8 mouse cellular contexts compared by ENCODE assay signal in the genomic region with DNA sequence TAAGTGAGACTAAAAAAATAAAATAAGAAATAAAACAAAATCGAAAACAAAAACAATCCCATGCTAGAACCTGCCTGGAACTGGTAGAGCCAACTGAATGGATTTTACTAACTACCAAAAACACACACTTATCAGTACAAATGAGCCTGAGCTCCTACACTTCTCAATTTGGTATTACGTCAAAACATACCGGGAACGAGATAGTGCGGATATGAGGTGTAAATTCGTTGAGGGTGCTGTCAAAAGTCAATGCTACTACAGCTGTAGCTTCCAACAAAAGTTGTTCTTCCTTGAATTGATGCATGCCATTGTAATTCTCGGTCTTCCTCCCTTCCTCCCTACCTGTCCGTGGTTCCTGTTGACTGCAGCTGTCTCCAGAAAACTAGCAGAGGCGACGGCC. TPM values are rescaled to one million over a fixed set of nuclear protein-coding genes. Genes with fewer than 3 reads are reported as not detected.
A peak's percentile ranks its signal among the peaks of the same experiment; 100 is the strongest.
DNase-seq lines count a peak whose midpoint lies in the region; ATAC-seq and TF ChIP-seq lines count a peak whose summit lies in the region.

No protein-coding gene starts in this region.

- peak overlapping the region; percentile 94 for H3K9ac ChIP-seq in kidney, postnatal 0 days (ENCODE audit: low read depth, low read length)
- H3K9ac ChIP-seq in embryonic facial prominence, embryonic 13.5 days = peak overlapping the region; percentile 100
- H3K9ac ChIP-seq in intestine, postnatal 0 days (ENCODE audit: low read depth, low read length) = peak overlapping the region; percentile 100

- DNase-seq in kidney, postnatal 0 days (ENCODE audit: low spot score) = no peak
- DNase-seq in kidney, postnatal 14 days = no peak
- DNase-seq in neural tube, embryonic 10.5 days (ENCODE audit: extremely low spot score, low spot score) = peak; percentile 15
- no peak for DNase-seq in right cerebral cortex, adult 18-20 months
- DNase-seq in frontal cortex, postnatal 10 days (ENCODE audit: low spot score in 2 of 2) = no peak
- no peak for DNase-seq in cerebellum, adult 8-10 months

- no peaks in the 10 kb centered on the region for H3K27me3 ChIP-seq in kidney, postnatal 0 days (ENCODE audit: insufficient read depth, low read length)
- no peaks in the 10 kb centered on the region for H3K27me3 ChIP-seq in embryonic facial prominence, embryonic 13.5 days
- no peaks in the 10 kb centered on the region for H3K27me3 ChIP-seq in intestine, postnatal 0 days (replicated peaks; ENCODE audit: control insufficient read depth, insufficient read depth, low read length)

- no peak; the same call in 1 of the 2 replicates for TF ChIP-seq CTCF in kidney, postnatal 0 days (IDR thresholded peaks at IDR 0.05; ENCODE audit: low read depth)
- TF ChIP-seq CTCF in intestine, postnatal 0 days (IDR thresholded peaks at IDR 0.05; ENCODE audit: low read depth) = no peak

- no peaks in the 10 kb centered on the region for H3K36me3 ChIP-seq in kidney, postnatal 0 days (ENCODE audit: insufficient read depth, low read length)
- H3K36me3 ChIP-seq in embryonic facial prominence, embryonic 13.5 days = no peaks in the 10 kb centered on the region
- no peaks in the 10 kb centered on the region for H3K36me3 ChIP-seq in intestine, postnatal 0 days (ENCODE audit: control insufficient read depth, insufficient read depth)

- peak overlapping the region; percentile 76 for H3K27ac ChIP-seq in kidney, postnatal 0 days
- H3K27ac ChIP-seq in embryonic facial prominence, embryonic 13.5 days = no peak overlapping the region; the same call in 1 of the 2 replicates
- peak overlapping the region; percentile 81 for H3K27ac ChIP-seq in intestine, postnatal 0 days (ENCODE audit: low read depth, low read length)

- H3K4me2 ChIP-seq in kidney, postnatal 0 days (ENCODE audit: low read length) = peak overlapping the region; percentile 80
- peak overlapping the region; percentile 89 for H3K4me2 ChIP-seq in embryonic facial prominence, embryonic 13.5 days
- H3K4me2 ChIP-seq in intestine, postnatal 0 days (replicated peaks; ENCODE audit: low read depth) = peak overlapping the region; percentile 76

- ATAC-seq in kidney, postnatal 0 days (replicated peaks; ENCODE audit: low FRiP score, low read depth) = no peak
- ATAC-seq in embryonic facial prominence, embryonic 13.5 days (ENCODE audit: insufficient number of reproducible peaks, insufficient read depth, low FRiP score, low TSS enrichment, low read depth) = no peak
- no peak for ATAC-seq in intestine, postnatal 0 days

- H3K4me1 ChIP-seq in kidney, postnatal 0 days (replicated peaks; ENCODE audit: insufficient read depth, low read length) = 0 out of 2 replicates have a peak, but pooled peaks cover 5% of the 10 kb centered on the region
- peaks cover 10% of the 10 kb centered on the region for H3K4me1 ChIP-seq in embryonic facial prominence, embryonic 13.5 days
- peaks cover 3% of the 10 kb centered on the region; the same call in 1 of the 2 replicates for H3K4me1 ChIP-seq in intestine, postnatal 0 days (replicated peaks; ENCODE audit: control insufficient read depth, insufficient read depth, low read length)

- peak overlapping the region; percentile 92 for H3K4me3 ChIP-seq in kidney, postnatal 0 days (replicated peaks; ENCODE audit: low read depth, low read length)
- peak overlapping the region; percentile 100 for H3K4me3 ChIP-seq in embryonic facial prominence, embryonic 13.5 days
- H3K4me3 ChIP-seq in intestine, postnatal 0 days (ENCODE audit: low read depth, low read length) = peak overlapping the region; percentile 99

- H3K9me3 ChIP-seq in kidney, postnatal 0 days (replicated peaks; ENCODE audit: low read length) = no peaks in the 10 kb centered on the region
- no peaks in the 10 kb centered on the region for H3K9me3 ChIP-seq in embryonic facial prominence, embryonic 13.5 days
- no peaks in the 10 kb centered on the region for H3K9me3 ChIP-seq in intestine, postnatal 0 days (ENCODE audit: control insufficient read depth)

- WGBS in kidney, postnatal 0 days = 8% methylated on average over 10 of the region's 10 CpGs
- whole genome bisulfite sequencing in embryonic facial prominence, embryonic 13.5 days = 12% methylated on average over 10 of the region's 10 CpGs
- WGBS in intestine, postnatal 0 days = 6% methylated on average over 10 of the region's 10 CpGs

RNA-seq across cellular contexts. Expression of a gene that starts 0.4 kb away (rescaled TPM):
- 2.7 and 3.2 TPM in 2 replicates for polyA plus RNA-seq in kidney, postnatal 0 days (2015; fragmentation: Nextera tagmentation; extraction: Ambion mirVana)
- 8.5 and 9.6 TPM in 2 replicates for polyA plus RNA-seq in embryonic facial prominence, embryonic 13.5 days (2015; fragmentation: Nextera tagmentation; extraction: Ambion mirVana)
- polyA plus RNA-seq in intestine, postnatal 0 days (2015; fragmentation: Nextera tagmentation; extraction: Ambion mirVana) = 1.9 and 3.0 TPM in 2 replicates

RNA-seq across cellular contexts. Expression of a gene that starts 32.3 kb away (rescaled TPM):
- 7.9 and 10.1 TPM in 2 replicates for polyA plus RNA-seq in kidney, postnatal 0 days (2015; fragmentation: Nextera tagmentation; extraction: Ambion mirVana)
- polyA plus RNA-seq in embryonic facial prominence, embryonic 13.5 days (2015; fragmentation: Nextera tagmentation; extraction: Ambion mirVana) = 21.5 and 26.7 TPM in 2 replicates
- polyA plus RNA-seq in intestine, postnatal 0 days (2015; fragmentation: Nextera tagmentation; extraction: Ambion mirVana) = 4.8 and 5.2 TPM in 2 replicates
